Mouse (Mus musculus): Measurements from ENCODE around the gene Ctdspl.
A peak's percentile ranks its signal among the peaks of the same experiment; 100 is the strongest.

Ctdspl gene

GRCm38 (mm10) chr9:119027337-119027736 lies 101.1 kb downstream of the Ctdspl start:
- DNase-seq (ENCODE audit: low read depth, low spot score): no peak

- no peak for DNase-seq (ENCODE audit: low read depth, low spot score)
Measured at GRCm38 (mm10) chr9:119028226-119029195, 102.3 kb downstream of the Ctdspl start.

- peak; percentile 16 for DNase-seq (ENCODE audit: low read depth, low spot score)
Measured at GRCm38 (mm10) chr9:119029568-119029967, 103.3 kb downstream of the Ctdspl start.

GRCm38 (mm10) chr9:119031038-119031437 lies 104.8 kb downstream of the Ctdspl start:
- no peak for DNase-seq (ENCODE audit: low read depth, low spot score)

- no peak for DNase-seq (ENCODE audit: low read depth, low spot score)
Measured at GRCm38 (mm10) chr9:119031772-119032171, 105.5 kb downstream of the Ctdspl start.

GRCm38 (mm10) chr9:119032538-119032937 lies 106.3 kb downstream of the Ctdspl start:
- DNase-seq (ENCODE audit: low read depth, low spot score): no peak

- DNase-seq (ENCODE audit: low read depth, low spot score): no peak
Measured at GRCm38 (mm10) chr9:119033111-119033921, 107.1 kb downstream of the Ctdspl start.

- DNase-seq (ENCODE audit: low read depth, low spot score): no peak
Measured at GRCm38 (mm10) chr9:119034069-119034468, 107.8 kb downstream of the Ctdspl start.

- no peak for DNase-seq (ENCODE audit: low read depth, low spot score)
Measured at GRCm38 (mm10) chr9:119034676-119035665, 108.7 kb downstream of the Ctdspl start.

GRCm38 (mm10) chr9:119035836-119036235 lies 109.6 kb downstream of the Ctdspl start:
- no peak for DNase-seq (ENCODE audit: low read depth, low spot score)

- DNase-seq (ENCODE audit: low read depth, low spot score): no peak
Measured at GRCm38 (mm10) chr9:119037076-119037730, 111.0 kb downstream of the Ctdspl start.

- DNase-seq (ENCODE audit: low read depth, low spot score): no peak
Measured at GRCm38 (mm10) chr9:119038574-119038973, 112.3 kb downstream of the Ctdspl start.

GRCm38 (mm10) chr9:119040101-119040775 lies 114.0 kb downstream of the Ctdspl start:
- no peak for DNase-seq (ENCODE audit: low read depth, low spot score)

GRCm38 (mm10) chr9:119048182-119048903 lies 122.1 kb downstream of the Ctdspl start:
- no peak for DNase-seq (ENCODE audit: low read depth, low spot score)

- no peak for DNase-seq (ENCODE audit: low read depth, low spot score)
Measured at GRCm38 (mm10) chr9:119051158-119051557, 124.9 kb downstream of the Ctdspl start.

- DNase-seq (ENCODE audit: low read depth, low spot score): no peak
Measured at GRCm38 (mm10) chr9:119052154-119052944, 126.1 kb downstream of the Ctdspl start, which contains the start of gene Vill. Gene Vill (plus strand): TSS chr9:119052778.

GRCm38 (mm10) chr9:119053964-119054576 lies 127.8 kb downstream of the Ctdspl start:
- no peak for DNase-seq (ENCODE audit: low read depth, low spot score)

- DNase-seq (ENCODE audit: low read depth, low spot score): no peak
Measured at GRCm38 (mm10) chr9:119055336-119055735, 129.1 kb downstream of the Ctdspl start.

Data from retina, adult 2 months (tissue).